Mouse (Mus musculus): Measurements from ENCODE around the gene Wdr54. TPM values are rescaled to one million over a fixed set of nuclear protein-coding genes. Genes with fewer than 3 reads are reported as not detected.

Wdr54 gene
- polyA plus RNA-seq, 1 experiment from 2014 or later: 15.9 TPM

GRCm38 (mm10) chr6:83107566-83108400, 48.4 kb downstream of the Wdr54 start:
- peaks cover 9% of the 10 kb centered on the region for H3K27me3 ChIP-seq (ENCODE audit: insufficient read depth, poor library complexity, severe bottlenecking)
- peaks cover 14% of the 10 kb centered on the region; the same call in 1 of the 2 replicates for H3K36me3 ChIP-seq
- DNase-seq (ENCODE audit: low spot score): peak; percentile 85
- peak overlapping the region; percentile 93 for H3K27ac ChIP-seq
- peaks cover 37% of the 10 kb centered on the region for H3K4me1 ChIP-seq (replicated peaks)
- no peaks in the 10 kb centered on the region for H3K9me3 ChIP-seq
- peak overlapping the region; percentile 80 for H3K4me3 ChIP-seq
- 31% methylated on average over 13 of the region's 13 CpGs for WGBS

GRCm38 (mm10) chr6:83104158-83104557, 52.0 kb downstream of the Wdr54 start:
- 77% methylated on average over 4 of the region's 4 CpGs for WGBS
- no peak overlapping the region for H3K4me3 ChIP-seq
- peaks cover 38% of the 10 kb centered on the region for H3K4me1 ChIP-seq (replicated peaks)
- H3K27me3 ChIP-seq (ENCODE audit: insufficient read depth, poor library complexity, severe bottlenecking): peaks cover 25% of the 10 kb centered on the region
- H3K9me3 ChIP-seq: no peaks in the 10 kb centered on the region
- DNase-seq (ENCODE audit: low spot score): no peak
- H3K36me3 ChIP-seq: 0 out of 2 replicates have a peak, but pooled peaks cover 3% of the 10 kb centered on the region
- H3K27ac ChIP-seq: no peak overlapping the region

GRCm38 (mm10) chr6:83103130-83103650, 53.0 kb downstream of the Wdr54 start:
- Histone ChIP-seq H3K4me1 (replicated peaks) (peaks cover 32% of the 10 kb centered on the region), H3K27ac (no peak overlapping the region; the same call in 1 of the 2 replicates), H3K36me3 (0 out of 2 replicates have a peak, but pooled peaks cover 3% of the 10 kb centered on the region), H3K9me3 (no peaks in the 10 kb centered on the region), H3K4me3 (peak overlapping the region; percentile 76), H3K27me3 (ENCODE audit: insufficient read depth, poor library complexity, severe bottlenecking) (peaks cover 25% of the 10 kb centered on the region)
- no peak for DNase-seq (ENCODE audit: low spot score)
- WGBS: 41% methylated on average over 11 of the region's 11 CpGs

- Histone ChIP-seq H3K9me3 (no peaks in the 10 kb centered on the region), H3K4me3 (peak overlapping the region; percentile 76), H3K36me3 (no peaks in the 10 kb centered on the region), H3K27ac (peak overlapping the region; percentile 86), H3K4me1 (replicated peaks) (peaks cover 22% of the 10 kb centered on the region), H3K27me3 (ENCODE audit: insufficient read depth, poor library complexity, severe bottlenecking) (peaks cover 25% of the 10 kb centered on the region)
- DNase-seq (ENCODE audit: low spot score): peak; percentile 74
- under 1% methylated on average over 74 of the region's 74 CpGs for WGBS
These were observed 54.3 kb downstream of the Wdr54 start for GRCm38 (mm10) chr6:83101688-83102556.

- H3K4me1 ChIP-seq (replicated peaks): peaks cover 22% of the 10 kb centered on the region
- H3K36me3 ChIP-seq: no peaks in the 10 kb centered on the region
- no peaks in the 10 kb centered on the region for H3K9me3 ChIP-seq
- peak within 1 kb of the TSS; percentile 76 for H3K4me3 ChIP-seq
- peak within 1 kb of the TSS; percentile 86 for H3K27ac ChIP-seq
- under 1% methylated on average over 25 of the region's 25 CpGs for WGBS
- peaks cover 27% of the 10 kb centered on the region for H3K27me3 ChIP-seq (ENCODE audit: insufficient read depth, poor library complexity, severe bottlenecking)
- DNase-seq (ENCODE audit: low spot score): peak; percentile 84
These were observed 54.9 kb downstream of the Wdr54 start, which contains the start of the genes Ccdc142 and Gm42688 for GRCm38 (mm10) chr6:83101316-83101687. Gene Ccdc142 (plus strand): TSS chr6:83101601. Gene Gm42688 (plus strand): TSS chr6:83101617.

Other genes starting within 250 kb of the Wdr54 start
- gene Sema4f, start 216.6 kb downstream of the Wdr54 start, polyA plus RNA-seq (2016; fragmentation: Nextera tagmentation; extraction: Ambion mirVana): 2.9 and 3.2 TPM in 2 replicates
- 0.22 and 0.42 TPM in 2 replicates for gene M1ap, start 209.5 kb downstream of the Wdr54 start, polyA plus RNA-seq (2016; fragmentation: Nextera tagmentation; extraction: Ambion mirVana)
- gene Dok1, start 122.9 kb downstream of the Wdr54 start, polyA plus RNA-seq (2016; fragmentation: Nextera tagmentation; extraction: Ambion mirVana): 7.7 and 8.6 TPM in 2 replicates
- gene Loxl3, start 122.2 kb downstream of the Wdr54 start, polyA plus RNA-seq (2016; fragmentation: Nextera tagmentation; extraction: Ambion mirVana): 10.5 and 10.7 TPM in 2 replicates
- 169 and 179 TPM in 2 replicates for gene Aup1, start 101.9 kb downstream of the Wdr54 start, polyA plus RNA-seq (2016; fragmentation: Nextera tagmentation; extraction: Ambion mirVana)
- gene Htra2, start 101.1 kb downstream of the Wdr54 start, polyA plus RNA-seq (2016; fragmentation: Nextera tagmentation; extraction: Ambion mirVana): 70.9 and 82.5 TPM in 2 replicates
- 2.2 and 3.5 TPM in 2 replicates for gene Dqx1, start 98.6 kb downstream of the Wdr54 start, polyA plus RNA-seq (2016; fragmentation: Nextera tagmentation; extraction: Ambion mirVana)
- 5.6 and 12.3 TPM in 2 replicates for gene Tlx2, start 86.1 kb downstream of the Wdr54 start, polyA plus RNA-seq (2016; fragmentation: Nextera tagmentation; extraction: Ambion mirVana)
- gene Pcgf1, start 78.5 kb downstream of the Wdr54 start, polyA plus RNA-seq (2016; fragmentation: Nextera tagmentation; extraction: Ambion mirVana): 41.1 and 42.2 TPM in 2 replicates
- gene Lbx2, start 70.0 kb downstream of the Wdr54 start, polyA plus RNA-seq (2016; fragmentation: Nextera tagmentation; extraction: Ambion mirVana): 0.39 and 0.55 TPM in 2 replicates
- 3.0 and 3.8 TPM in 2 replicates for gene Ccdc142, start 54.8 kb downstream of the Wdr54 start, polyA plus RNA-seq (2016; fragmentation: Nextera tagmentation; extraction: Ambion mirVana)
- gene Gm42688, start 54.8 kb downstream of the Wdr54 start, polyA plus RNA-seq (2016; fragmentation: Nextera tagmentation; extraction: Ambion mirVana): 2.2 and 3.2 TPM in 2 replicates
- gene Mrpl53, start 47.4 kb downstream of the Wdr54 start, polyA plus RNA-seq (2016; fragmentation: Nextera tagmentation; extraction: Ambion mirVana): 151 and 154 TPM in 2 replicates
- 37.9 and 40.0 TPM in 2 replicates for gene Mogs, start 40.9 kb downstream of the Wdr54 start, polyA plus RNA-seq (2016; fragmentation: Nextera tagmentation; extraction: Ambion mirVana)
- 157 and 245 TPM in 2 replicates for gene Wbp1, start 34.8 kb downstream of the Wdr54 start, polyA plus RNA-seq (2016; fragmentation: Nextera tagmentation; extraction: Ambion mirVana)
- gene Ino80b, start 31.0 kb downstream of the Wdr54 start, polyA plus RNA-seq (2016; fragmentation: Nextera tagmentation; extraction: Ambion mirVana): 19.8 and 22.8 TPM in 2 replicates
- 40.5 and 46.4 TPM in 2 replicates for gene Rtkn, start 20.9 kb downstream of the Wdr54 start, polyA plus RNA-seq (2016; fragmentation: Nextera tagmentation; extraction: Ambion mirVana)
- gene 1700003E16Rik, start within 50 bp of the Wdr54 start, polyA plus RNA-seq (2016; fragmentation: Nextera tagmentation; extraction: Ambion mirVana): 3.1 and 6.0 TPM in 2 replicates
- 121 and 140 TPM in 2 replicates for gene Dctn1, start 9.5 kb upstream of the Wdr54 start, polyA plus RNA-seq (2016; fragmentation: Nextera tagmentation; extraction: Ambion mirVana)
- 1.1 and 5.3 TPM in 2 replicates for gene Slc4a5, start 63.4 kb upstream of the Wdr54 start, polyA plus RNA-seq (2016; fragmentation: Nextera tagmentation; extraction: Ambion mirVana)
- 43.6 and 61.8 TPM in 2 replicates for gene Mthfd2, start 169.5 kb upstream of the Wdr54 start, polyA plus RNA-seq (2016; fragmentation: Nextera tagmentation; extraction: Ambion mirVana)
- gene Mob1a, start 169.6 kb upstream of the Wdr54 start, polyA plus RNA-seq (2016; fragmentation: Nextera tagmentation; extraction: Ambion mirVana): 50.1 and 58.6 TPM in 2 replicates
- 138 and 158 TPM in 2 replicates for gene Bola3, start 192.8 kb upstream of the Wdr54 start, polyA plus RNA-seq (2016; fragmentation: Nextera tagmentation; extraction: Ambion mirVana)